Mouse (Mus musculus) erythroblast, embryonic 14.5 days (primary cell): ENCODE data around the gene Glud1.

Experiments used
- GATA1 ChIP-seq: IDR thresholded peaks from 2 replicates; pipeline ENCODE4 v1.6.1; 2012; ENCODE audit warnings: low read length, inconsistent platforms, mixed read lengths
- TAL1 ChIP-seq: IDR thresholded peaks from 3 replicates; pipeline ENCODE4 v1.6.1; 2012; ENCODE audit warnings: low read length, inconsistent platforms, mixed read lengths

DNA sequence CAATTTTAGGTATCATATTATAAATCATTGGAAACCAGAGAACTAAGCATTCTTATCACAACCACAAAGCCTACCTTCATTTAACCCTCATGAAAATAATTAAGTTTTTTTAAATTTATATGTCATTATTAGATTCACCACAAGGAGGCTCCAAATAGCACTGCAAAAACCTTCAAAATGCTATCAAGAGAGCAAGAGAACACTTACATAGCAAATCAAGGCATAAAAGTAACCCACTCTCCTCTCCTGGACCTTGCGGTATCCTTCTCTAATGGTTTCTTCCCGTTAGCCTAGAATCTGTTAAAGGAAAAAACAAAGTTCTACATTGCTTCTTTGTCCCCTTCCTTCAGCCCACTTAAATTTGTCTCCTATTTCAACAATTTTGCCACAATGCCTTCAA, 37.2 kb upstream of the Glud1 start:
- no peak for TF ChIP-seq GATA1
- TF ChIP-seq TAL1, result no peak
